Mouse (Mus musculus) heart, embryonic 16.5 days (tissue): ENCODE measurements around the gene B3gat2. TPM values are rescaled to one million over a fixed set of nuclear protein-coding genes. Genes with fewer than 3 reads are reported as not detected.

Source experiments
- ATAC-seq: fragments of 200-750 bp; cut with Nextera tagmentation; replicated peaks from 2 replicates; pipeline ENCODE4 v1.8.0; 2017; ENCODE audit warnings: moderate number of reproducible peaks; ENCODE audit not compliant: insufficient read depth, low FRiP score; ENCODE audit errors: extremely low read depth
- H3K27ac ChIP-seq: fragments of 300-500 bp; sonication (generic); 2 replicates; pipeline ENCODE4 v1.5.1; 2014; ENCODE audit warnings: mild to moderate bottlenecking, low read length, control low read depth, moderate library complexity
- H3K27me3 ChIP-seq: fragments of 300-500 bp; sonication (generic); 2 replicates; pipeline ENCODE4 v1.6.1; 2014; ENCODE audit warnings: low read length, mixed read lengths; ENCODE audit not compliant: control insufficient read depth, insufficient read depth
- H3K36me3 ChIP-seq: fragments of 300-500 bp; sonication (generic); 2 replicates; pipeline ENCODE4 v1.6.1; 2014; ENCODE audit not compliant: control insufficient read depth, insufficient read depth
- H3K4me1 ChIP-seq: fragments of 300-500 bp; sonication (generic); 2 replicates; pipeline ENCODE4 v1.6.1; 2014; ENCODE audit warnings: low read length, mixed read lengths; ENCODE audit not compliant: control insufficient read depth, insufficient read depth
- H3K4me2 ChIP-seq: fragments of 300-500 bp; sonication (generic); 2 replicates; pipeline ENCODE4 v1.6.1; 2014; ENCODE audit warnings: low read depth, mild to moderate bottlenecking, control low read depth, low read length
- H3K4me3 ChIP-seq: fragments of 300-500 bp; sonication (generic); 2 replicates; pipeline ENCODE4 v1.5.1; 2014; ENCODE audit warnings: mild to moderate bottlenecking, control low read depth, low read length
- H3K9ac ChIP-seq: fragments of 300-500 bp; sonication (generic); 2 replicates; pipeline ENCODE4 v1.6.1; 2014; ENCODE audit warnings: low read length, control low read depth
- H3K9me3 ChIP-seq: fragments of 300-500 bp; sonication (generic); replicated peaks from 2 replicates; pipeline ENCODE4 v1.6.1; 2016; ENCODE audit warnings: low read length; ENCODE audit not compliant: control insufficient read depth
- WGBS: fragments of 180-500 bp; shearing (Covaris S2); extraction: QIAGEN DNeasy Blood & Tissue Kit; methylation state at CpG from one replicate; pipeline ENCODE4 v1.1.7; 2014; 5-methylcytosine and 5-hydroxymethylcytosine counted together
- polyA plus RNA-seq: library from polyadenylated mRNA; unstranded; fragments of >200 nt; fragmentation: Nextera tagmentation; extraction: Ambion mirVana; gene quantifications from 2 replicates; pipeline ENCODE4 v1.2.1, GENCODE M21; 2015

The B3gat2 gene
- polyA plus RNA-seq, 1 experiment from 2014 or later = 0.50 TPM

DNA sequence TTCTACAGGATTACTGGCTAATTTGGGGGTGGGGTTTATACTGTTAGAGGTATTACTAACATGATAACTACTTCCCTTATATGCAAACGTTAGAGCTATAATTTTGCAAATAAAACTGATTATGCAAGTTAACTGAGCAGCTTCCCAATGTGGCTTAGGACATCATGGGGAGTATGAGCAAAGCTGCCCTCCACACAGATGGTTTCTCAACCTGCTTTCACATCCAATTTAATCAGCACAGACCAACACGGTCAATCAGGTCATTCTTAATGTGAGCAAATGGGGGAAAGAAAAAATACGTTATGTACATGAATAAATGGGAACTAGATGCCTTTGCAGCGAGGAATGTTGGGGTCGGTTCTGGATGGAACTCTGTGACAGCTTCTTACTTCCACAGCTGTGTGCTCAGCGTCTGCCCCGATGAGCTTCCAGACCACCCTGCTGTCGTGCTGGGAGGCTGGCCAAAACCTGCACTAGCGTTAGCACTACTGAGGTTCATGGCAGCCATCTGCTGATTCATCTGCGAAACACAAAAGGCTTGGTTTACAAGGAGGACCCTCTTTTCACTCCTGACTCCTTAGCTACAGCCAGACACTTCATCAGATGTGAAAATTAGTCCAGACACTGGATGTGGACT, 84.6 kb downstream of the B3gat2 start:
- WGBS = 73% methylated on average over 10 of the region's 10 CpGs

DNA sequence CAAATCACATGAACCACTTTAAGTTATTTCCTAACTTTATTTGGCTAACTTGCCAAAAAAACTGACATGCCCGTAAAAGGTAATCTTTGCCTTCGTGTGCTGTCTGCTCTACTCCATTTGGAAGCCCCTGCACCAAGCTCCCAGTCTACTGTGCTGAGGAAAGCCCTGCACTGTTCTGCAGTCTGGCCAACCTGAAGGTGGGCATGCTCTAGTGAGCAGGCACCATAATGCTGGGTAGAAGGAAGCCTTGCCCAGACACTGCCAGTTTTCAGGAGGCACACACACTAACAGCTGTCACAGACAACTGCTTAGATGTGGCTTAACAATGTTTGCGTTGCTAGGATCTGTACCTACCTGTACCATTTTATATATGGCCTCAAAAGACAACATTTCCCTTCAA, 94.1 kb downstream of the B3gat2 start:
- H3K36me3 ChIP-seq = peaks cover 24% of the 10 kb centered on the region
- no peak for ATAC-seq
- 89% methylated on average over 3 of the region's 3 CpGs for WGBS
- no peak overlapping the region for H3K9ac ChIP-seq
- H3K27ac ChIP-seq = no peak overlapping the region
- H3K4me3 ChIP-seq = no peak overlapping the region
- H3K9me3 ChIP-seq = no peaks in the 10 kb centered on the region
- no peak overlapping the region for H3K4me2 ChIP-seq
- H3K4me1 ChIP-seq = no peaks in the 10 kb centered on the region
- no peaks in the 10 kb centered on the region for H3K27me3 ChIP-seq

More for the DNA sequence above, 84.6 kb downstream of the B3gat2 start:
- Histone ChIP-seq H3K9ac (no peak overlapping the region), H3K9me3 (no peaks in the 10 kb centered on the region), H3K4me2 (no peak overlapping the region), H3K27me3 (no peaks in the 10 kb centered on the region), H3K27ac (no peak overlapping the region), H3K4me3 (no peak overlapping the region), H3K36me3 (peaks cover 34% of the 10 kb centered on the region), H3K4me1 (no peaks in the 10 kb centered on the region)
- no peak for ATAC-seq

DNA sequence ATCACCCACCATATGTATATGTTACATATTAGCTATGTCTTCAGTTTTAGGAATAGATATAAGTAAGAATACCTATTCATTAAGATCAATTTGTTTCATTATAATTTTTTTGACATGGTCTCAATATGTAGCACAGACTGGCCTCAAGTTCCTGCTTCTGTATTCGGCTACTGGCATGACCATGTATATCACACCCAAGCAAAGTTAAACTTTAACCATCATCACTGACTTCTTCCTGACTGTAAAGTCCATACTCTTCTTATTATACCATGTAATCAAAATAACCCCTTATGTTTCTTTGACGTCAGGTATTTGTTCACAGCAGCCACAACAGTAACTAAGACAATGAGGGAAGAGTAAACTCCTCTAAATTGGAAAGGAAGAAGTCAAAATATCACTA, 99.4 kb downstream of the B3gat2 start:
- H3K4me1 ChIP-seq = no peaks in the 10 kb centered on the region
- H3K4me3 ChIP-seq = no peak overlapping the region
- H3K27me3 ChIP-seq = no peaks in the 10 kb centered on the region
- 86% methylated on average over 2 of the region's 2 CpGs for WGBS
- H3K4me2 ChIP-seq = no peak overlapping the region
- ATAC-seq = no peak
- H3K9ac ChIP-seq = no peak overlapping the region
- H3K27ac ChIP-seq = no peak overlapping the region
- H3K9me3 ChIP-seq = no peaks in the 10 kb centered on the region
- H3K36me3 ChIP-seq = peaks cover 21% of the 10 kb centered on the region

DNA sequence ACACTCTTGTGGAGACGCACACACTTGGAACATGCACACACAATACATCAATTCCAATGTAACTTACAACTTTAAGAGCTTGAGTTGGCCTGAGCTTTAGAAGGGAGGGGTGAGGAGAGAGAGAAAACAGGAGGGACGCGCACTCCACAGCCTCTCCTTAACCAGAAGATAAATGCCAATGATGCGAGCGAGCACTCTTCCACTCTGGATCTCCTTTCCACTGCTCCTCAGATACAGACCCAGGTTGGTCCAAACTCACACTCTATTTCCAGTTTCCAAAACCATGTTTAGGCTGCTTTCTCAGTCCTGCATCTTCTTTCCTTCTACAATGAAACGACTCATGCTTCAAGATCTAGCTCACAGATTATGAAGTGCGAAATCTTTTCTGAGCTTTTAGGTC, 104.0 kb downstream of the B3gat2 start:
- Histone ChIP-seq H3K9me3 (no peaks in the 10 kb centered on the region), H3K36me3 (peaks cover 8% of the 10 kb centered on the region; the same call in 1 of the 2 replicates), H3K4me1 (no peaks in the 10 kb centered on the region), H3K27ac (no peak overlapping the region), H3K27me3 (no peaks in the 10 kb centered on the region), H3K4me3 (no peak overlapping the region), H3K4me2 (no peak overlapping the region), H3K9ac (no peak overlapping the region)
- no peak for ATAC-seq
- 89% methylated on average over 7 of the region's 7 CpGs for WGBS

DNA sequence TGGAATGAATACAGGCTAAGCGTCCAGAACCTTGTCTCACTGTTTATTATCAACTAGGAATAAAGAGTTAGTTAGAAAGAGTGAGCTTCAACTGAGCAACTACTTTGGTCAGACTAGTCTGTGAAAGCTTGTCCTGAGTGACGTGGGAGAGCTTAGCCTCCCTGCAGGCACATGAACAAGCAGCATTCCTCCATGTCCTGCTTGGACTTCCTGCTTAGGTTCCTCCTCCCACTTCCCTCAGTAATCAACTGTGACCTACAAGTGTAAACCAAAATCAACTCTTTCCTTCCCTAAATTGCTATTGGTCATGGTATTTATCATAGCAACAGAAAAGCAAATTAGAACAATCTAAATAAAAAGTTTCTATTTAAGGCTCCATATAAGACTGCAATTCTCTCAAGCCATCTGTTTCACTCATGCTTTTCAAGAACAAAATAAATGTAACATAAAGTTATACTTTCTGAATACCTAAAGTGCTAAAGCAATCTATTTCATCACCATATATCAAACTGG, 105.9 kb downstream of the B3gat2 start:
- peaks cover 8% of the 10 kb centered on the region; the same call in 1 of the 2 replicates for H3K36me3 ChIP-seq
- WGBS = 49% methylated on average over 2 of the region's 2 CpGs
- no peaks in the 10 kb centered on the region for H3K9me3 ChIP-seq
- no peaks in the 10 kb centered on the region for H3K27me3 ChIP-seq
- no peak overlapping the region for H3K4me2 ChIP-seq
- H3K4me3 ChIP-seq = no peak overlapping the region
- no peak for ATAC-seq
- no peak overlapping the region for H3K9ac ChIP-seq
- H3K4me1 ChIP-seq = no peaks in the 10 kb centered on the region
- H3K27ac ChIP-seq = no peak overlapping the region

DNA sequence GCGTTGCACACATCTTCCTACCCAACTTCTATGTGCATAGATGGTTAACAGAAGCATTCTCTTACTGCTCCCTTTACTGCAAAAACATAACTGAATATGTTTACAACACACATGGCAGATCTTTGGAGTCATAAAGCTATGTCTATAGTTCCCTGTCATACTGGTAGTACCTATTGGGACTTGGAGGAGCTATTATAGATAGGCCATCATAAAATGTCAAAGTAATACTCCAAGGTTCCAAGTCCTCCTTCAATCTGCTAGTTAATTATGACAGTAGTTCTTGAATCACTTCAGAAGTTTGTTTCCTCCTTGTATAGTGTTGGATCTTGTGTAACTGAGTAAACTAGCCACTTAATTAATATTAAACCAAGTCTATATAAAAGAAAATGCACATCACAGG, 110.6 kb downstream of the B3gat2 start:
- Histone ChIP-seq H3K27me3 (no peaks in the 10 kb centered on the region), H3K36me3 (peaks cover 16% of the 10 kb centered on the region), H3K9ac (no peak overlapping the region), H3K4me1 (no peaks in the 10 kb centered on the region), H3K9me3 (no peaks in the 10 kb centered on the region), H3K27ac (no peak overlapping the region), H3K4me3 (no peak overlapping the region), H3K4me2 (no peak overlapping the region)
- 93% methylated on average over 1 of the region's 1 CpGs for WGBS
- no peak for ATAC-seq

DNA sequence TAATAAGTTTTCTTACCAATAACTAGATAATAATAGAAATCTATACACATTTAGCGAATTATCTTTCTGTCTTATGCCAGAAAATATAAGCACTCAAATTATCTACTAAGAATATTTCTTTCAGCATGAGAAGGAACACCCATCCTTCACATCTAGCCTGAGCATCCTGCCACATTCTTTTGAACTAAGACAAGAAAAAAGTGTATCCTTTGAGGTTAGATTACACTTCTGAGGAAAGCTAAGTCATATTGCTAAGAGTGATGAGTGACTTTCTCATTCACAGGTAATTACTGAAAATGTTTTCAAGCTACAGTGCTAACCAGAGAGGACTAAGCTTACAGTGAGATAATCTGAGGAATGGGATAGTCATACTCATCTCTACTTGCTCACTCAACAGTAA, 121.1 kb downstream of the B3gat2 start:
- no peak for ATAC-seq
- Histone ChIP-seq H3K9me3 (no peaks in the 10 kb centered on the region), H3K9ac (no peak overlapping the region), H3K27ac (no peak overlapping the region), H3K36me3 (no peaks in the 10 kb centered on the region), H3K4me1 (no peaks in the 10 kb centered on the region), H3K4me3 (no peak overlapping the region), H3K27me3 (no peaks in the 10 kb centered on the region), H3K4me2 (no peak overlapping the region)
- 89% methylated on average over 1 of the region's 1 CpGs for WGBS

DNA sequence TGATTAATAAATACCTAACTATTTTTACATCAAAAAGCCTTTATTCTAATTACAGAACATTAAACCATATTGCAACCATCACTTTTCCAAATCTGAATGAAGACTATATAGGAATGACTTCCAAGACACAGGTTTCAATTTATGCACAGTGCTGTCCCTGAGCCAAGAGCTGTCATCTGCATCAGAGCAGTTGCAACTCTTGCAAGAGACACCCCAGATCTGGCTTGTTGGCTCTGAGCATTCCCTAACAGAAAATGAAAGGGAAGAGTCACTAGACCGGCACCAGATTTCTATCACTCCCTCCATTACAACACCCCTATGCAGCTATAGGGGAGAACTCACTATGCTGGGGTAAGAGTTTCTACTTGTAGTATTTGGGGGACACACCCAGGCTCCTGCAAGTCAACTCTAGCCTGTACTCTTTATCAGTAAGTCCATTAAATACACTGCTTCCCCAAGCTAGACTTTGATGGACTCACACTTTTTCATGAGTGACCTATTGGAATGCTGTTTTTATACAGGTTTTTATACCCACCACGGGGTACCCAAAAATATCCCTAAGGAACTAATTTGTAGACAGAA, 122.6 kb downstream of the B3gat2 start:
- H3K9me3 ChIP-seq = no peaks in the 10 kb centered on the region
- H3K27me3 ChIP-seq = no peaks in the 10 kb centered on the region
- H3K4me2 ChIP-seq = no peak overlapping the region
- H3K4me1 ChIP-seq = no peaks in the 10 kb centered on the region
- ATAC-seq = no peak
- H3K36me3 ChIP-seq = no peaks in the 10 kb centered on the region
- 84% methylated on average over 2 of the region's 2 CpGs for WGBS
- H3K27ac ChIP-seq = no peak overlapping the region
- no peak overlapping the region for H3K9ac ChIP-seq
- H3K4me3 ChIP-seq = no peak overlapping the region

DNA sequence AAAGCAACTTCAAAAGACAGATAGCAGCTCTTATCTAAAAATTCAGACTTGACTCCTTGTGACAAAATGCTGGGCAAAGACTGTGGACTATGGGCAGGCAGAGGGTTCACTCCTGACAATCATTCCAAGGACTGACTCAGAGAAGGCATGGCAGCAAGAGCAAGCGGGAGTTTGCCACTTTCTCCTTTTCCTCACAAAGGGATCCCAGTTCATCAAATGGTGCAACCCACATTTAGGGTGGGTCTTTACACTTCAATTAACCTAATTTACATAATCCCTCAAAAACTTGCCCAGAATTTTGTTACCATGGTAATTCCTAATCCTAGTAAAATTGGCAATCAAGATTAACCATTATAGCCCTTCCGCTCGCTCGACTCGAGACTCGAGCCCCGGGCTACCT, 123.4 kb downstream of the B3gat2 start:
- ATAC-seq = no peak
- Histone ChIP-seq H3K36me3 (no peaks in the 10 kb centered on the region), H3K27ac (no peak overlapping the region), H3K4me1 (no peaks in the 10 kb centered on the region), H3K9me3 (no peaks in the 10 kb centered on the region), H3K4me3 (no peak overlapping the region), H3K27me3 (no peaks in the 10 kb centered on the region), H3K4me2 (no peak overlapping the region), H3K9ac (no peak overlapping the region)
- 89% methylated on average over 7 of the region's 7 CpGs for WGBS
